Mouse (Mus musculus): ENCODE measurements at regions not wholly inside any gene's neighbourhood (a gene's known extent, or its start where the extent isn't known, plus 50 kb on each side); places are given as distances from the start of the nearest gene placed in this dataset.
A peak's percentile ranks its signal among the peaks of the same experiment; 100 is the strongest.

DNA sequence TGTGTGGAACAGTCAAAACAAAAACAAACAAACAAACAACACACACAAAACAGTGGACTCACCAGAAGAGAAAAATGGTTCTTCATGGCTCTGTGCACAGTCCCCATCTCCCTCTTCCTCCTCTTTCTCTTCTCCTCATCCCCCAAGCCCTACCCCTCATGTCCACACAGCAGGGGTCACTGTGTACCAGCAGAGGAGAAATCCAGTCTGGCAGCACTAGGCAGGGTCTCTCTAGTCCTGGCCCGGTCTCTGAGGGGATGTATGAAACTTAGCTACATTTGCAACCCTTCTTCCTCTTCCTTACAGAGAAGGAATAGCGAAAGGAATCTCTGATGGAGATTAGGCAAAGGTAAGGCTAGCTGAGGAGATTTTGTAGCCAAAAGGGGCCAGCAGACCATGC is 349.1 kb downstream of the Gm45692 start:
- Histone ChIP-seq H3K4me1 (replicated peaks; ENCODE audit: control insufficient read depth, insufficient read depth, low read length) (peaks cover 10% of the 10 kb centered on the region), H3K27ac (no peak overlapping the region), H3K4me2 (replicated peaks) (no peak overlapping the region), H3K9ac (no peak overlapping the region), H3K4me3 (replicated peaks; ENCODE audit: low read length) (no peak overlapping the region), H3K9me3 (ENCODE audit: control insufficient read depth, low read length) (no peaks in the 10 kb centered on the region), H3K36me3 (replicated peaks; ENCODE audit: control insufficient read depth, insufficient read depth) (no peaks in the 10 kb centered on the region), H3K27me3 (ENCODE audit: control insufficient read depth, insufficient read depth, low read length) (no peaks in the 10 kb centered on the region)
- ATAC-seq (ENCODE audit: low FRiP score) (no peak), DNase-seq (ENCODE audit: low spot score) (no peak)
- 76% methylated on average over 2 of the region's 2 CpGs for WGBS

DNA sequence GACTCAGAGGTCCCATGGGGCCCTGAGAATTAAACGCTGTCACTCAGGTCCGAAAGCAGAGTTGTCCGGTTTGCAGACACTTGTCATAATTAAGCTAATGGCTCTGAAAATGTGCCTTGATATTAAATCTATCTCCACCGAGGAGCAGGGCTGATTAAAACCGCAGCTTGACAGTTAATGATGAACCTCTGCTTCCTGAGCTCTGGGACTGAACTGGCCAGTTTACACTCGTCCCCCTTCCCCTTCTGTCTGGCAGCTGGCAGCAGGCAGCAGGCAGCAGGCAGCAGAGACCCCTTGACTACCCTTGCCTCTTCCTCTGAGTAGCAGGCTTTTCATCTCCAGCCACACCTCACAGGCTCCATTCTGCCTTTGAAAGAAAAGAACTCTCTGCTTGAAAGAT is 350.4 kb downstream of the Gm45692 start:
- Histone ChIP-seq H3K27me3 (ENCODE audit: control insufficient read depth, insufficient read depth, low read length) (no peaks in the 10 kb centered on the region), H3K4me3 (replicated peaks; ENCODE audit: low read length) (no peak overlapping the region), H3K9me3 (ENCODE audit: control insufficient read depth, low read length) (no peaks in the 10 kb centered on the region), H3K4me2 (replicated peaks) (no peak overlapping the region), H3K4me1 (replicated peaks; ENCODE audit: control insufficient read depth, insufficient read depth, low read length) (peaks cover 10% of the 10 kb centered on the region), H3K27ac (no peak overlapping the region), H3K9ac (no peak overlapping the region), H3K36me3 (replicated peaks; ENCODE audit: control insufficient read depth, insufficient read depth) (no peaks in the 10 kb centered on the region)
- 23% methylated on average over 6 of the region's 6 CpGs for WGBS
- no peak for ATAC-seq (ENCODE audit: low FRiP score)
- no peak for DNase-seq (ENCODE audit: low spot score)

DNA sequence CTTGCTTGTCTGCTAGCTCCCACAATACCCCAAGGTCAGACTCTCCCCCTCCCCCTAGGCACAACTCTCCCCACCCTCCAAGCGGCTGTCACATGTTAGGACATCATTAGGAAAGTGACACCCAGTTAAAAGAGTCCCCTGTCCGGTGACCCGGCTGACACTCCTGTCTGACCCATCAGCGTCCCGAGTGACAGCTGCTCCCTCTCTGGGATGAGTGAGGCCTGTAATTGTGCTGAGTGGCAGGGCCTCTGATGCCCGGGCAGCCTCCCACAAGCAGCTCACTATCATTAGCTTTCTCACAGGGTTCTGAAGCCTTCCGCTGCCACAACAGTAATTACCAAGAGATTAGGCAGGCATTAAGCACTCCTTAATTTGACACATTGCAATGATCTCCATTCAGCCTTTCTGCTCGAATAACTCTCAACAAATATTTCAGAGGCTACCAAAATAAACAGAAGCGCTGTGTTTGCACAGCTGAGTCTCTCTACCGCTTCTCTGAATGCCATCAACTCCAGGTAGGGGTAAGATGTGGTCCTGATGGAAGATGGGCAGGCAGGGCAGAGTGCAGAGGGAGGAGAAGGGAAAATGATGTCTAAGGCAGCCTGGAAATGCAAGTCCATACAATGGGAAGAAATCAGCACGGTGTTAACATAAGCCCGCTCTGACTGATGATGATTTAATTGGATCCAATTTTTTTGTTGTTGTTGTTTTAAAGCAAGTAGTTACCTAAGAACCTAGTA is 352.6 kb downstream of the Gm45692 start:
- Histone ChIP-seq H3K27ac (no peak overlapping the region), H3K9me3 (ENCODE audit: control insufficient read depth, low read length) (no peaks in the 10 kb centered on the region), H3K4me3 (replicated peaks; ENCODE audit: low read length) (no peak overlapping the region), H3K4me1 (replicated peaks; ENCODE audit: control insufficient read depth, insufficient read depth, low read length) (peaks cover 10% of the 10 kb centered on the region), H3K4me2 (replicated peaks) (no peak overlapping the region), H3K9ac (no peak overlapping the region), H3K27me3 (ENCODE audit: control insufficient read depth, insufficient read depth, low read length) (no peaks in the 10 kb centered on the region), H3K36me3 (replicated peaks; ENCODE audit: control insufficient read depth, insufficient read depth) (no peaks in the 10 kb centered on the region)
- whole genome bisulfite sequencing, result 15% methylated on average over 12 of the region's 12 CpGs
- peak; percentile 48; the same call in 1 of the 2 replicates for ATAC-seq (ENCODE audit: low FRiP score)
- DNase-seq (ENCODE audit: low spot score), result no peak

DNA sequence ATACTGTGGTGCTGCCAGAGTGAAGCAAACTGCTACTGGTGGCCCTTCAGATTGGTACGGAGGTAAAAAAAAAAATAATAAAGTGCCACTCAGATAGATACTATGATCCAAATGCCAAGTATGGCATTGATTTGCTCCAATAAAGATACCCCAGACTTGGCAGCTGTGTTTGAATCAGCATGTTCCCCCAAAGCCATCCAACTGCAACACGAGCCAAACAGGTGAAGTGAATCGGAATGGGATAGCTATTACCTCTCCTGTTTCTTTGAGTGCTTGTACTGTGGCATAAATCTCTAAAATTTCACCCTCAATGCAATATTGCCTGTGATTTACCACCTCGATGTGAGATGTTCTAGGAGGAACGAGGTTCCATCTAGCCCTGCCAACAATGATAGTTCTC is 365.4 kb downstream of the Gm45692 start:
- no peak overlapping the region for H3K4me2 ChIP-seq (replicated peaks)
- no peak overlapping the region for H3K4me3 ChIP-seq (replicated peaks; ENCODE audit: low read length)
- no peak overlapping the region for H3K9ac ChIP-seq
- DNase-seq (ENCODE audit: low spot score), result no peak
- WGBS, result 94% methylated on average over 5 of the region's 5 CpGs
- no peaks in the 10 kb centered on the region for H3K27me3 ChIP-seq (ENCODE audit: control insufficient read depth, insufficient read depth, low read length)
- H3K4me1 ChIP-seq (replicated peaks; ENCODE audit: control insufficient read depth, insufficient read depth, low read length), result peaks cover 5% of the 10 kb centered on the region; the same call in 1 of the 2 replicates
- no peak overlapping the region for H3K27ac ChIP-seq
- H3K36me3 ChIP-seq (replicated peaks; ENCODE audit: control insufficient read depth, insufficient read depth), result no peaks in the 10 kb centered on the region
- no peak for ATAC-seq (ENCODE audit: low FRiP score)
- no peaks in the 10 kb centered on the region for H3K9me3 ChIP-seq (ENCODE audit: control insufficient read depth, low read length)

DNA sequence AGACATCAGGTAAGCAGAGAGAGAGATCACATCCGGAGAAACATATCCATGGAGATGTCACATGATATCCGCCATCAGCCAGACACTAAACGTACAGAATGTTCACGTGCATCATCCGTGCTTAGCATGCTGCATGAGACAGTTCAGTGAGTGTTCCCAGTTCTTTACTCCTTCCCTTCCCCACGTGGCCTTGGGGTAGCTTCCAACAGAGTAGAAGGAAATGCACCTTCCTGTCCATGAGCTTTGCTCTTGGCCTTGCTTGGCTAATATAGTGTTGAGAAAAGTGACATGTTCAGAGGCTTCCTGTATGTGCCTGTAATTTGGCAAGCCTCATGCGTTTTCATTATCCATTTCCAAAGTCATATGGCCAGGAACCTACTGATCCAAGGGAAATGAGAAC is 368.5 kb downstream of the Gm45692 start:
- ATAC-seq (ENCODE audit: low FRiP score) (no peak), DNase-seq (ENCODE audit: low spot score) (no peak)
- Histone ChIP-seq H3K27ac (no peak overlapping the region), H3K36me3 (replicated peaks; ENCODE audit: control insufficient read depth, insufficient read depth) (no peaks in the 10 kb centered on the region), H3K4me3 (replicated peaks; ENCODE audit: low read length) (no peak overlapping the region), H3K9ac (no peak overlapping the region), H3K4me2 (replicated peaks) (no peak overlapping the region), H3K9me3 (ENCODE audit: control insufficient read depth, low read length) (no peaks in the 10 kb centered on the region), H3K4me1 (replicated peaks; ENCODE audit: control insufficient read depth, insufficient read depth, low read length) (peaks cover 5% of the 10 kb centered on the region; the same call in 1 of the 2 replicates), H3K27me3 (ENCODE audit: control insufficient read depth, insufficient read depth, low read length) (no peaks in the 10 kb centered on the region)
- WGBS, result 89% methylated on average over 7 of the region's 7 CpGs

- no peak for DNase-seq (ENCODE audit: low spot score)
These were observed 369.3 kb downstream of the Gm45692 start for GRCm38 (mm10) chr8:26488590-26488989.

DNA sequence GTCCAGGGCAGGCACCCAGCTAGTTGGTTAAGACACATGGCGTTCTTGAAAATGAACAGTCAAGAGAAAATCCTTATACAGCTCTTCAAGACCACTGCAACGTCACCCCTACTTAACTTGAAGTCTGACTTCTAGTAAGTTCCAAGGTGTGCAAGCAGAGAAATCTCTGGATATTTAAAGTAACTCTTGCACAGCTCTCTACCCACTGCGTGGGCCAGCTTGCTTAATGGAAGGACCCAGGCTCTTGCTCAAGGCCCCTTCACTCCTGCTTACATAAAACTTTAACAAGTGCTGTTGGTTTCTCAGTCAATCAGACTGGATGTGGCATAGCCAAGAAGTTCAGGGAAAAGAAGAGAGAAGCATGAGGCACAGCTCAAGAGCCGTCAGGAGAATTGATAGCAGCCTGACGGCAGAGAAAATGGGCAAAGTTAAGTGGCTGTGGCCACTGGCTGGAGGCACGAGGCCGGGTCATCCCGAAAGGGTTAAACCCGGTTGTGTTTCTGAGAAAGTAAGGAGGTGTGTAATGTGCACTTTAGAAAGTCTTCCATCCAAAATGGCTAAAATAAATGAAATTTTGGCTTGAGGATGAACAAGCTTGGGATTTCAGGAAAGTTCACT is 382.0 kb downstream of the Gm45692 start:
- H3K9me3 ChIP-seq (ENCODE audit: control insufficient read depth, low read length), result no peaks in the 10 kb centered on the region
- no peaks in the 10 kb centered on the region for H3K36me3 ChIP-seq (replicated peaks; ENCODE audit: control insufficient read depth, insufficient read depth)
- no peak for ATAC-seq (ENCODE audit: low FRiP score)
- H3K4me3 ChIP-seq (replicated peaks; ENCODE audit: low read length), result no peak overlapping the region
- no peak overlapping the region for H3K4me2 ChIP-seq (replicated peaks)
- H3K9ac ChIP-seq, result no peak overlapping the region
- H3K27ac ChIP-seq, result no peak overlapping the region
- WGBS, result 76% methylated on average over 9 of the region's 9 CpGs
- H3K27me3 ChIP-seq (ENCODE audit: control insufficient read depth, insufficient read depth, low read length), result no peaks in the 10 kb centered on the region
- 0 out of 2 replicates have a peak, but pooled peaks cover 6% of the 10 kb centered on the region for H3K4me1 ChIP-seq (replicated peaks; ENCODE audit: control insufficient read depth, insufficient read depth, low read length)
- no peak for DNase-seq (ENCODE audit: low spot score)

More at GRCm38 (mm10) chr8:26488590-26488989, 369.3 kb downstream of the Gm45692 start:
- Histone ChIP-seq H3K36me3 (replicated peaks; ENCODE audit: control insufficient read depth, insufficient read depth) (no peaks in the 10 kb centered on the region), H3K27me3 (ENCODE audit: control insufficient read depth, insufficient read depth, low read length) (no peaks in the 10 kb centered on the region), H3K4me1 (replicated peaks; ENCODE audit: control insufficient read depth, insufficient read depth, low read length) (peaks cover 5% of the 10 kb centered on the region; the same call in 1 of the 2 replicates), H3K4me2 (replicated peaks) (no peak overlapping the region), H3K9ac (no peak overlapping the region), H3K4me3 (replicated peaks; ENCODE audit: low read length) (no peak overlapping the region), H3K9me3 (ENCODE audit: control insufficient read depth, low read length) (no peaks in the 10 kb centered on the region), H3K27ac (no peak overlapping the region)
- WGBS, result 37% methylated on average over 8 of the region's 8 CpGs
- no peak for ATAC-seq (ENCODE audit: low FRiP score)

DNA sequence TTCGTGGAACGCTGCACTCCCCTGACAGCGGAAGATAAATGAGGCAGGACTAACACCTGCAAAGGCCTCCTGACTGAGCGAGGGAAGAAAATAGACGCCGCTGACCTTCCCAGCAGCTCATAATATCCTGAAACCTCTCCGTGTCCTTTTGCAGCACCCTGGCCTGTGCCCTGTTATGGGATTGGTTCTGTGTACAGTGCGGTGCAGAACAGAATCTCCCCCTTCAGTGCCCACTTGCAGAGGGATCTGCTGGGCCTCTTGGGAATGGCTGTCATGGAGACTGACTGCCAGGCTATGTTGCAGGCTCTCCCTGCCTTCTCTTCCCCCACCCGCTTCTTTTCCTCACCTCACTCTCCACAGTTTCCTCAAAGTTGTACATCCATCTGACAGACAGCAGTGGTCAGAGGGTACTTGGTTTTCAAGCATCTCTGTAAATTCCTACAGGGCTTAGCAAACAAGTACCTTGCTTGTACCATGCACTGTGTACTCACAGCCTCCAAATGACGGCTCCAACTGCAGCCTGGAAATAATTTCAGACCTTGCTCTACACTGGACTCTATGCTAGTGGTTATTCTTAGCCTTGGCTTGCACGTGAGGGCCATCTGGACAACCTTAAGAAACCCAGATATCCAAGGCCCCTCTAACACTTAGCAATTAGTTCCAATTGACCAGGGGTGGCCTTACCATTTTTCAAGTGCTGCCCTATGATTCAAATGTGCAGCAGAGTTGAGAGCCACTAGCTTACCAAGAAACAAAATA is 382.7 kb downstream of the Gm45692 start:
- H3K27ac ChIP-seq, result no peak overlapping the region
- H3K9me3 ChIP-seq (ENCODE audit: control insufficient read depth, low read length), result no peaks in the 10 kb centered on the region
- ATAC-seq (ENCODE audit: low FRiP score), result no peak
- no peaks in the 10 kb centered on the region for H3K36me3 ChIP-seq (replicated peaks; ENCODE audit: control insufficient read depth, insufficient read depth)
- 0 out of 2 replicates have a peak, but pooled peaks cover 6% of the 10 kb centered on the region for H3K4me1 ChIP-seq (replicated peaks; ENCODE audit: control insufficient read depth, insufficient read depth, low read length)
- H3K27me3 ChIP-seq (ENCODE audit: control insufficient read depth, insufficient read depth, low read length), result no peaks in the 10 kb centered on the region
- H3K4me2 ChIP-seq (replicated peaks), result no peak overlapping the region
- no peak overlapping the region for H3K4me3 ChIP-seq (replicated peaks; ENCODE audit: low read length)
- no peak for DNase-seq (ENCODE audit: low spot score)
- 54% methylated on average over 11 of the region's 11 CpGs for WGBS
- no peak overlapping the region for H3K9ac ChIP-seq

DNA sequence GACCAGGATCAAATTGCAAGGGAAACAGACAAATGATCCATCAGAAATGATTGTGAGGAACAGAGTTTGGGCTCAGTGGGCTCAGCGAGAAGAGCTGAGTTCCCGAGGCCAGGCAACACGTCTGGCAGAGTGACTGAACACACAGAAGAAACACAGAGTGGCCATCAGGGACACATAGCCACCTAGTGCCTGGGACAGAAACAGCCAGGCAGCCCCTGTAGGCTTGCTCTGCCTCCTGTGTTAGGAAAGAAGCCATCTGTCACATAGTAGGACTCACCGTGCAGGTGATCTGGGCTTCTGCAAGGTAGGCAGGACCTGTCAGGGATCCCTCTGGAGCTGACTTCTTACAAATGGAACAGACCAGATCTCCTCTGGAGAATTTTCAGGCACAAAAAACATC is 383.4 kb downstream of the Gm45692 start:
- Histone ChIP-seq H3K36me3 (replicated peaks; ENCODE audit: control insufficient read depth, insufficient read depth) (no peaks in the 10 kb centered on the region), H3K9ac (no peak overlapping the region), H3K4me3 (replicated peaks; ENCODE audit: low read length) (no peak overlapping the region), H3K27ac (no peak overlapping the region), H3K4me2 (replicated peaks) (no peak overlapping the region), H3K9me3 (ENCODE audit: control insufficient read depth, low read length) (no peaks in the 10 kb centered on the region), H3K4me1 (replicated peaks; ENCODE audit: control insufficient read depth, insufficient read depth, low read length) (peaks cover 10% of the 10 kb centered on the region), H3K27me3 (ENCODE audit: control insufficient read depth, insufficient read depth, low read length) (no peaks in the 10 kb centered on the region)
- 39% methylated on average over 4 of the region's 4 CpGs for WGBS
- ATAC-seq (ENCODE audit: low FRiP score) (no peak), DNase-seq (ENCODE audit: low spot score) (no peak)
